In genomic region chr3:51583574-51584391, GRCm38 (mm10) we compare ENCODE assay signal across 8 mouse cellular contexts. TPM values are rescaled to one million over a fixed set of nuclear protein-coding genes. Genes with fewer than 3 reads are reported as not detected.
DNase-seq lines count a peak whose midpoint lies in the region; ATAC-seq and TF ChIP-seq lines count a peak whose summit lies in the region.

No protein-coding gene starts in this region.

- no peak for TF ChIP-seq POLR2A in kidney, adult 2 months (IDR thresholded peaks at IDR 0.05; ENCODE audit: low read depth, low read length)

- H3K9ac ChIP-seq in heart, embryonic 11.5 days (ENCODE audit: low read depth, low read length) = no peak overlapping the region

- DNase-seq in heart, adult 11 months = peak; percentile 95
- peak; percentile 80 for DNase-seq in embryo, embryonic 9.5 days (ENCODE audit: extremely low spot score)
- DNase-seq in heart, adult 8-10 months (ENCODE audit: low spot score) = peak; percentile 82
- peak; percentile 79 for DNase-seq in kidney, adult 2 months
- DNase-seq in limb, embryonic 10.5 days (ENCODE audit: low spot score) = peak; percentile 83
- peak; percentile 58 to 81 for DNase-seq in spleen, postnatal 4 days (ENCODE audit: low spot score in 2 of 2)

- no peak overlapping the region for H3K4me3 ChIP-seq in heart, embryonic 11.5 days (ENCODE audit: low read depth, low read length)
- H3K4me3 ChIP-seq in kidney, adult 2 months (ENCODE audit: insufficient read depth, low read depth, low read length) = no peak overlapping the region
- H3K4me3 ChIP-seq in limb, embryonic 10.5 days = no peak overlapping the region

- TF ChIP-seq CTCF in kidney, adult 2 months (conservative IDR thresholded peaks at IDR 0.05; ENCODE audit: insufficient read depth, insufficient read length, low read depth, low read length) = peak; percentile 76

- no peak overlapping the region for H3K4me2 ChIP-seq in heart, embryonic 11.5 days

- no peak overlapping the region for H3K27ac ChIP-seq in heart, embryonic 11.5 days (ENCODE audit: low read depth, low read length)
- H3K27ac ChIP-seq in kidney, adult 2 months (ENCODE audit: insufficient read depth, low read depth, low read length) = no peak overlapping the region
- peak overlapping the region; percentile 21; the same call in 1 of the 2 replicates for H3K27ac ChIP-seq in limb, embryonic 10.5 days

- no peaks in the 10 kb centered on the region for H3K36me3 ChIP-seq in heart, embryonic 11.5 days (ENCODE audit: control insufficient read depth, insufficient read depth, low read length)
- H3K36me3 ChIP-seq in kidney, adult 2 months (ENCODE audit: control insufficient read depth, insufficient read depth, low read length) = no peaks in the 10 kb centered on the region
- H3K36me3 ChIP-seq in limb, embryonic 10.5 days = no peaks in the 10 kb centered on the region

- H3K27me3 ChIP-seq in heart, embryonic 11.5 days (ENCODE audit: control insufficient read depth, insufficient read depth, low read length) = no peaks in the 10 kb centered on the region
- H3K27me3 ChIP-seq in kidney, adult 2 months (replicated peaks; ENCODE audit: control insufficient read depth, insufficient read depth, low read length) = no peaks in the 10 kb centered on the region
- H3K27me3 ChIP-seq in limb, embryonic 10.5 days (ENCODE audit: low read depth, poor library complexity, severe bottlenecking) = peaks cover 5% of the 10 kb centered on the region; the same call in 1 of the 2 replicates

- H3K9me3 ChIP-seq in heart, embryonic 11.5 days (replicated peaks; ENCODE audit: control insufficient read depth, low read length) = no peaks in the 10 kb centered on the region
- H3K9me3 ChIP-seq in limb, embryonic 10.5 days (replicated peaks) = no peaks in the 10 kb centered on the region

- peaks cover under 1% of the 10 kb centered on the region for H3K4me1 ChIP-seq in heart, embryonic 11.5 days (ENCODE audit: control insufficient read depth, insufficient read depth, low read length)
- no peaks in the 10 kb centered on the region for H3K4me1 ChIP-seq in kidney, adult 2 months (ENCODE audit: control insufficient read depth, insufficient read depth, low read length)
- peaks cover 20% of the 10 kb centered on the region for H3K4me1 ChIP-seq in limb, embryonic 10.5 days

- 22% methylated on average over 18 of the region's 18 CpGs for WGBS in heart, embryonic 11.5 days (ENCODE audit: insufficient replicate concordance)
- 24% methylated on average over 18 of the region's 18 CpGs for WGBS in kidney, adult 2 months
- WGBS in limb, embryonic 10.5 days = 25% methylated on average over 18 of the region's 18 CpGs

- ATAC-seq in heart, embryonic 11.5 days (replicated peaks; ENCODE audit: insufficient number of reproducible peaks, low FRiP score, low TSS enrichment) = no peak; the same call in 1 of the 2 replicates
- ATAC-seq in monocyte, adult 5-6 weeks (replicated peaks; ENCODE audit: insufficient number of reproducible peaks, low FRiP score, low TSS enrichment, poor library complexity, severe bottlenecking) = peak; percentile 65; the same call in 1 of the 2 replicates

RNA-seq across cellular contexts. Expression of gene Setd7, which starts 23.1 kb away (rescaled TPM):
- 6.0 and 8.4 TPM in 2 replicates for polyA plus RNA-seq in heart, embryonic 11.5 days (2014; fragmentation: Nextera tagmentation; extraction: Ambion mirVana)
- total RNA-seq in heart, adult 8-10 months (2022) = 10 to 100 TPM; 55.6 to 68.3 (median 59.1) TPM
- 11.8 and 14.1 TPM in 2 replicates for polyA plus RNA-seq in kidney, adult 2 months (2012; rRNA removed)
- 2.7 and 4.8 TPM in 2 replicates for polyA plus RNA-seq in limb, embryonic 10.5 days (2016; fragmentation: Nextera tagmentation; extraction: Ambion mirVana)
- total RNA-seq in monocyte, adult 5-6 weeks (2017) = 17.5 to 30.9 TPM (median 24.9 TPM) in 3 replicates
